Mouse (Mus musculus) neural tube, embryonic 13.5 days (tissue): ENCODE measurements at regions not wholly inside any gene's neighbourhood (a gene's known extent, or its start where the extent isn't known, plus 50 kb on each side); places are given as distances from the start of the nearest gene placed in this dataset.

ENCODE experiments used
- ATAC-seq: fragments of 200-750 bp; cut with Nextera tagmentation; 2 replicates; pipeline ENCODE4 v1.8.0; 2017; ENCODE audit warnings: low read depth, mild to moderate bottlenecking, moderate TSS enrichment, moderate library complexity
- H3K27ac ChIP-seq: fragments of 300-500 bp; sonication (generic); replicated peaks from 2 replicates; pipeline ENCODE4 v1.5.1; 2015; ENCODE audit warnings: moderate library complexity, mild to moderate bottlenecking, inconsistent platforms
- H3K27me3 ChIP-seq: fragments of 300-500 bp; sonication (generic); 2 replicates; pipeline ENCODE4 v1.6.1; 2015; ENCODE audit warnings: mild to moderate bottlenecking, inconsistent platforms
- H3K36me3 ChIP-seq: fragments of 300-500 bp; sonication (generic); 2 replicates; pipeline ENCODE4 v1.6.1; 2015; ENCODE audit warnings: mild to moderate bottlenecking, inconsistent platforms
- H3K4me1 ChIP-seq: fragments of 300-500 bp; sonication (generic); replicated peaks from 2 replicates; pipeline ENCODE4 v1.6.1; 2015; ENCODE audit warnings: inconsistent platforms
- H3K4me2 ChIP-seq: fragments of 300-500 bp; sonication (generic); 2 replicates; pipeline ENCODE4 v1.6.1; 2015; ENCODE audit warnings: inconsistent platforms, mild to moderate bottlenecking, moderate library complexity
- H3K4me3 ChIP-seq: fragments of 300-500 bp; sonication (generic); 2 replicates; pipeline ENCODE4 v1.5.1; 2015; ENCODE audit warnings: mild to moderate bottlenecking, inconsistent platforms
- H3K9ac ChIP-seq: fragments of 300-500 bp; sonication (generic); 2 replicates; pipeline ENCODE4 v1.6.1; 2015; ENCODE audit warnings: moderate library complexity, mild to moderate bottlenecking, inconsistent platforms
- H3K9me3 ChIP-seq: fragments of 300-500 bp; sonication (generic); 2 replicates; pipeline ENCODE4 v1.6.1; 2016; ENCODE audit warnings: inconsistent platforms
- WGBS: fragments of 180-500 bp; shearing (Covaris S2); methylation state at CpG from one replicate; pipeline ENCODE4 v1.1.7; 2015; 5-methylcytosine and 5-hydroxymethylcytosine counted together

GRCm38 (mm10) chr1:142838663-142839062, 801.8 kb upstream of the B3galt2 start:
- Histone ChIP-seq H3K9me3 (no peaks in the 10 kb centered on the region), H3K27me3 (no peaks in the 10 kb centered on the region), H3K36me3 (no peaks in the 10 kb centered on the region), H3K4me2 (no peak overlapping the region), H3K27ac (no peak overlapping the region), H3K9ac (no peak overlapping the region), H3K4me1 (no peaks in the 10 kb centered on the region), H3K4me3 (no peak overlapping the region)
- no peak for ATAC-seq
- 79% methylated on average over 4 of the region's 4 CpGs for WGBS

GRCm38 (mm10) chr1:142867024-142867700, 773.3 kb upstream of the B3galt2 start:
- H3K27ac ChIP-seq, result no peak overlapping the region
- H3K36me3 ChIP-seq, result no peaks in the 10 kb centered on the region
- H3K4me2 ChIP-seq, result no peak overlapping the region
- H3K27me3 ChIP-seq, result no peaks in the 10 kb centered on the region
- no peak for ATAC-seq
- H3K4me1 ChIP-seq, result no peaks in the 10 kb centered on the region
- no peaks in the 10 kb centered on the region for H3K9me3 ChIP-seq
- WGBS, result 87% methylated on average over 4 of the region's 4 CpGs
- H3K9ac ChIP-seq, result no peak overlapping the region
- no peak overlapping the region for H3K4me3 ChIP-seq

- no peak for ATAC-seq
- Histone ChIP-seq H3K27me3 (no peaks in the 10 kb centered on the region), H3K9me3 (no peaks in the 10 kb centered on the region), H3K4me1 (no peaks in the 10 kb centered on the region), H3K4me2 (no peak overlapping the region), H3K36me3 (no peaks in the 10 kb centered on the region), H3K9ac (no peak overlapping the region), H3K4me3 (no peak overlapping the region), H3K27ac (no peak overlapping the region)
Observed at GRCm38 (mm10) chr1:142891842-142892241, 748.6 kb upstream of the B3galt2 start.

GRCm38 (mm10) chr1:142893156-142893555, 747.3 kb upstream of the B3galt2 start:
- H3K27me3 ChIP-seq, result no peaks in the 10 kb centered on the region
- H3K4me2 ChIP-seq, result no peak overlapping the region
- no peak for ATAC-seq
- no peaks in the 10 kb centered on the region for H3K9me3 ChIP-seq
- no peaks in the 10 kb centered on the region for H3K36me3 ChIP-seq
- 94% methylated on average over 2 of the region's 2 CpGs for WGBS
- no peaks in the 10 kb centered on the region for H3K4me1 ChIP-seq
- H3K27ac ChIP-seq, result no peak overlapping the region
- no peak overlapping the region for H3K9ac ChIP-seq
- no peak overlapping the region for H3K4me3 ChIP-seq

- no peaks in the 10 kb centered on the region for H3K36me3 ChIP-seq
- H3K27ac ChIP-seq, result no peak overlapping the region
- no peak overlapping the region for H3K4me2 ChIP-seq
- no peaks in the 10 kb centered on the region for H3K27me3 ChIP-seq
- H3K4me1 ChIP-seq, result no peaks in the 10 kb centered on the region
- H3K9me3 ChIP-seq, result no peaks in the 10 kb centered on the region
- H3K4me3 ChIP-seq, result no peak overlapping the region
- no peak overlapping the region for H3K9ac ChIP-seq
- ATAC-seq, result no peak
Observed at GRCm38 (mm10) chr1:142894145-142894544, 746.3 kb upstream of the B3galt2 start.

GRCm38 (mm10) chr1:142895081-142895480, 745.4 kb upstream of the B3galt2 start:
- no peaks in the 10 kb centered on the region for H3K27me3 ChIP-seq
- no peaks in the 10 kb centered on the region for H3K4me1 ChIP-seq
- WGBS, result 67% methylated on average over 1 of the region's 1 CpGs
- no peaks in the 10 kb centered on the region for H3K36me3 ChIP-seq
- no peak overlapping the region for H3K4me3 ChIP-seq
- H3K27ac ChIP-seq, result no peak overlapping the region
- H3K4me2 ChIP-seq, result no peak overlapping the region
- H3K9ac ChIP-seq, result no peak overlapping the region
- ATAC-seq, result no peak
- H3K9me3 ChIP-seq, result no peaks in the 10 kb centered on the region

- 84% methylated on average over 4 of the region's 4 CpGs for WGBS
- no peak for ATAC-seq
- Histone ChIP-seq H3K4me2 (no peak overlapping the region), H3K9me3 (no peaks in the 10 kb centered on the region), H3K9ac (no peak overlapping the region), H3K27ac (no peak overlapping the region), H3K4me1 (no peaks in the 10 kb centered on the region), H3K27me3 (no peaks in the 10 kb centered on the region), H3K36me3 (no peaks in the 10 kb centered on the region), H3K4me3 (no peak overlapping the region)
Observed at GRCm38 (mm10) chr1:142909907-142910306, 730.6 kb upstream of the B3galt2 start.

- Histone ChIP-seq H3K27me3 (no peaks in the 10 kb centered on the region), H3K27ac (no peak overlapping the region), H3K4me1 (no peaks in the 10 kb centered on the region), H3K36me3 (no peaks in the 10 kb centered on the region), H3K4me2 (no peak overlapping the region), H3K9ac (no peak overlapping the region), H3K9me3 (no peaks in the 10 kb centered on the region), H3K4me3 (no peak overlapping the region)
- ATAC-seq, result no peak
- 83% methylated on average over 3 of the region's 3 CpGs for WGBS
Observed at GRCm38 (mm10) chr1:142956686-142957085, 683.8 kb upstream of the B3galt2 start.

GRCm38 (mm10) chr1:142971475-142971874, 669.0 kb upstream of the B3galt2 start:
- Histone ChIP-seq H3K27ac (no peak overlapping the region), H3K9ac (no peak overlapping the region), H3K4me3 (no peak overlapping the region), H3K27me3 (no peaks in the 10 kb centered on the region), H3K4me2 (no peak overlapping the region), H3K36me3 (no peaks in the 10 kb centered on the region), H3K4me1 (no peaks in the 10 kb centered on the region), H3K9me3 (no peaks in the 10 kb centered on the region)
- no peak for ATAC-seq

GRCm38 (mm10) chr1:142973387-142973786, 667.1 kb upstream of the B3galt2 start:
- no peak overlapping the region for H3K27ac ChIP-seq
- H3K27me3 ChIP-seq, result no peaks in the 10 kb centered on the region
- 89% methylated on average over 2 of the region's 2 CpGs for WGBS
- no peak overlapping the region for H3K4me3 ChIP-seq
- H3K9me3 ChIP-seq, result no peaks in the 10 kb centered on the region
- H3K4me2 ChIP-seq, result no peak overlapping the region
- H3K36me3 ChIP-seq, result no peaks in the 10 kb centered on the region
- no peak overlapping the region for H3K9ac ChIP-seq
- no peak for ATAC-seq
- no peaks in the 10 kb centered on the region for H3K4me1 ChIP-seq

- Histone ChIP-seq H3K4me1 (no peaks in the 10 kb centered on the region), H3K27ac (no peak overlapping the region), H3K27me3 (no peaks in the 10 kb centered on the region), H3K9me3 (no peaks in the 10 kb centered on the region), H3K4me3 (no peak overlapping the region), H3K9ac (no peak overlapping the region), H3K36me3 (no peaks in the 10 kb centered on the region), H3K4me2 (no peak overlapping the region)
- ATAC-seq, result no peak
- WGBS, result 81% methylated on average over 5 of the region's 5 CpGs
Observed at GRCm38 (mm10) chr1:142982994-142983393, 657.5 kb upstream of the B3galt2 start.

- no peak for ATAC-seq
- WGBS, result 86% methylated on average over 3 of the region's 3 CpGs
- Histone ChIP-seq H3K9me3 (no peaks in the 10 kb centered on the region), H3K4me2 (no peak overlapping the region), H3K27me3 (no peaks in the 10 kb centered on the region), H3K4me1 (no peaks in the 10 kb centered on the region), H3K36me3 (no peaks in the 10 kb centered on the region), H3K27ac (no peak overlapping the region), H3K4me3 (no peak overlapping the region), H3K9ac (no peak overlapping the region)
Observed at GRCm38 (mm10) chr1:142983641-142984040, 656.8 kb upstream of the B3galt2 start.

- H3K9ac ChIP-seq, result no peak overlapping the region
- H3K4me1 ChIP-seq, result no peaks in the 10 kb centered on the region
- H3K4me3 ChIP-seq, result no peak overlapping the region
- no peak overlapping the region for H3K4me2 ChIP-seq
- H3K9me3 ChIP-seq, result no peaks in the 10 kb centered on the region
- no peaks in the 10 kb centered on the region for H3K27me3 ChIP-seq
- ATAC-seq, result no peak
- WGBS, result 63% methylated on average over 1 of the region's 1 CpGs
- no peaks in the 10 kb centered on the region for H3K36me3 ChIP-seq
- H3K27ac ChIP-seq, result no peak overlapping the region
Observed at GRCm38 (mm10) chr1:142985516-142985915, 654.9 kb upstream of the B3galt2 start.
